Mouse (Mus musculus): Measurements from ENCODE around the gene Ralgps1.

- TF ChIP-seq POLR2A (IDR thresholded peaks at IDR 0.05; ENCODE audit: borderline replicate concordance, insufficient read depth, low read length) (no peak), CTCF (IDR thresholded peaks at IDR 0.05; ENCODE audit: borderline replicate concordance, insufficient read depth, low read depth, low read length) (no peak)
These were observed 31.4 kb upstream of the Ralgps1 start for GRCm38 (mm10) chr2:33402638-33403037.

All from cerebellum, adult 2 months (tissue).